Mouse (Mus musculus) lung, postnatal 14 days (tissue): ENCODE measurements around the gene Txnip.
"Not testable (repeated sequence)": the region's sequence is repeated elsewhere in the genome, so short reads cannot be mapped to it uniquely, and the experiment has no call there.

Experiments
- DNase-seq: peaks from one replicate; pipeline ENCODE4 v3.0.0; 2021

Gene Txnip

DNA sequence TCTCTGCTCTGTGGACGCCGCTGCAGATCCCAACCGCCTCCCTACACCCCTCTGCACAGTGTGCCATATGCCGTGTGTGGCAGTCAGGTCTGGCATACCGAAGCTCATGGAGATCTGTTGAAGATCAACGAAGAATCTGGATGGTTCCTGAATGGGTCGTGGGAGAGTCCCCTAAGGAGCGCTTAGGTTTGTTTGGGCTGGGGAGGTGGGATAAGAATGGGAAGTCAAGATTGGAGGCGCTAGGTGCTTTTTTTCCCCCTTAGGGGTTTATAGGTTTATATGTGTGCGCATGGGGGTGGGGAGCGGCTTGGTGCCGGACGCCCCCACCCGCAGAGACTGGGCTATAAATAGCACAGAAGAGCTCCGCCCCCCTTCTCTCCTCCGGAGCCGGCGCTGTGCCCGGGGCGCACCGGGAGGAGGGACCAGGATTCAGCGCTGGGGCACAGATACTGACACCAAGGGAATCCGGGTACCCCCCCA lies 38.5 kb downstream of the Txnip start, which contains the start of gene Ankrd34a:
Ankrd34a (plus strand) TSS at position 409 of the 480 bp plus-strand sequence.
- DNase-seq: peak; percentile 40

DNA sequence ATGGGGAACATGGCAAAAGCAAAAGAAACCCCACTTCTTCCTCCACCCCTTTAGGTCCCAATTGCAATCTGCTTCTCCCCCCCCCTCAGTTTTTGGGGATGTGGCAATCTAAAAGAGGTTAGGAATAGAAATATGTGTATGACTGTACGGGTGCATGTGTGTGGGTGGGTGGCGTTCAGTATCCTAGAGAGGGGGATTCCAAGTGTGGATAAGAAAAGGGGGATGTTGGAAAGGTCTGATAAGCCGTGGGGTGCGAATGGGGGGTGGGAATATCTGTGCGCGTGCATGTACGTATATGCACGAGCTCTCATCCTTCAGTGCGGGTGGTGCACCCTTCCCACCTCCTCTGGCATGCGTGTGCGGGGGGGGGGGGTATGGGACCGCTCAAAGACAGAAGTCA lies 39.1 kb downstream of the Txnip start:
- no peak for DNase-seq

DNA sequence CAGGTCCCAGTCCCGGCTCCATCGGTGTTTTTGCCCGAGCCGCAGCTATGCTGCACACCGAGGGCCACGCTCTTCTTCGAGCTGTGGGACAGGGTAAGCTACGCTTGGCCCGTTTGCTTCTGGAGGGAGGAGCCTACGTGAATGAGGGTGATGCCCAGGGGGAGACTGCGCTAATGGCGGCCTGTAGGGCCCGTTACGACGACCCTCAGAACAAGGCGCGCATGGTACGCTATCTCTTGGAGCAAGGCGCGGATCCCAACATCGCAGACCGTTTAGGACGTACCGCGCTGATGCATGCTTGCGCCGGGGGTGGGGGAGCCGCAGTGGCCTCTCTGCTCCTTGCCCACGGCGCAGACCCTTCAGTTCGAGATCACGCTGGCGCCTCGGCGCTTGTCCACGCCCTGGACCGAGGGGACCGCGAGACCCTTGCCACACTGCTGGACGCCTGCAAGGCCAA lies 39.7 kb downstream of the Txnip start:
- no peak for DNase-seq

DNA sequence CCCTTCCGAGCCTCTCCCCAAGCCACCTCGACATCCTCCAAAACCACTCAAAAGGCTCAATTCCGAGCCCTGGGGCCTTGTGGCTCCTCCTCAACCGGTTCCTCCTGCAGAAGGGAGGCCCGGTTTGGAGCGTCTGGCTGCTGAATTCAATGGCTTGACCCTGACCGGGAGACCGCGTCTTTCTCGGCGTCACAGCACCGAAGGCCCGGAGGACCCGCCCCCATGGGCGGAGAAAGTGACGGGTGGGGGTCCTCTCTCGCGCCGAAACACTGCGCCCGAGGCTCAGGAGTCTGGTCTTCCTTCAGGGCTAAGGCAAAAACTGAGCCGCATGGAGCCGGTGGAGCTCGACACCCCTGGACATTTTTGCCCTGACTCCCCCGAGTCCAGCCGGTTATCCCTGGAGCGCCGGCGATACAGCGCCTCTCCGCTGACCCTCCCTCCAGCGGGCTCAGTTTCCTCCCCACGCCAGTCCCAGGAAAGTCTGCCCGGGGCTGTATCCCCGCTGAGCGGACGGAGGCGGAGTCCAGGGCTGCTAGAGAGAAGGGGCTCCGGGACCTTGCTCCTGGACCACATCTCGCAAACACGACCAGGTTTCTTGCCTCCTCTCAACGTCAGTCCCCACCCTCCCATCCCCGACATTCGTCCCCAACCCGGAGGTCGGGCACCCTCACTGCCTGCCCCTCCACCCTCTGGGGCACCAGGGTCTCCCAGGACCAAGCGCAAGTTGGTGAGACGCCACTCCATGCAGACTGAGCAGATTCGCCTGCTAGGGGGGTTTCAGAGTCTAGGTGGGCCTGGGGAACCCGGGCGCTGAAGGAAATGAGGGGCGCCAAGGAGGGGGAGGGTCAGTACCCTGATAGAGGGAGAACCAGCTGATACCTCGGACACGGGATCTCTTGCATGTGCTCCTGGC lies 40.7 kb downstream of the Txnip start:
- DNase-seq: peak; percentile 63

DNA sequence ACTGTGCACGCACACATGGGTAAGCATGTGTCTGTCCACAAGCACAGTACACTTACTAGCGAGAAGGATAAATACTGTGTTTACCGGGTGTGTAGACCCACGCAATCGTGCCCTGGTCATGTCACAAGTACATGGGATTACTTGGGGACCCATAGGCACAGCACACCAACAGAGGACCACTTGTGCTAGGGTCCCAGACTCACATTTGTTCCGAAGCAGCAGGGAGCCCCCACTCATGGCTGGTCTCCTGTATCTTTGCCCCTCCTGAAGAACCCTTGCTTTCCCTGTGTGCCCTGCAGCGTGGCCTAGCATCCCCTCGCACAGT lies 41.3 kb downstream of the Txnip start:
- DNase-seq: no peak

DNA sequence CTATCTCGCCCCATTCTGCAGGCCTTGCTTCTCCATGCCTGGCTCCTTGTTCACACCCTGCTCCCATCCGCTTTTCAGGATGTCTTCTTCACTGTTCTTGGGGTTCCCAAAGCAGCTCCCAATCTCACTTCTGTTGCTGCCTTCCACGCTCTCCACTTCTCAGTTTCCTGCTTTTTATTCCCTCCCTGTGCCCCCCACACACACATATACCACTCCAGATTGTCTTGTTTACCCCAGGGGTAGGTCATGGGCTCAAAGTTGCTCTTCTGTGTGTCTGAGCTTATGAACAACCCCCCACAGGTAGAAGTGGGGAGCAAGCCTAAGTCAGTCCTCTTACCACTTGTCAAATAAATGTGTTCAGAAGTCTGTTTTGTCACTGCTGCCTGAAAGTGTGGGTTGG lies 41.7 kb downstream of the Txnip start:
- no peak for DNase-seq

DNA sequence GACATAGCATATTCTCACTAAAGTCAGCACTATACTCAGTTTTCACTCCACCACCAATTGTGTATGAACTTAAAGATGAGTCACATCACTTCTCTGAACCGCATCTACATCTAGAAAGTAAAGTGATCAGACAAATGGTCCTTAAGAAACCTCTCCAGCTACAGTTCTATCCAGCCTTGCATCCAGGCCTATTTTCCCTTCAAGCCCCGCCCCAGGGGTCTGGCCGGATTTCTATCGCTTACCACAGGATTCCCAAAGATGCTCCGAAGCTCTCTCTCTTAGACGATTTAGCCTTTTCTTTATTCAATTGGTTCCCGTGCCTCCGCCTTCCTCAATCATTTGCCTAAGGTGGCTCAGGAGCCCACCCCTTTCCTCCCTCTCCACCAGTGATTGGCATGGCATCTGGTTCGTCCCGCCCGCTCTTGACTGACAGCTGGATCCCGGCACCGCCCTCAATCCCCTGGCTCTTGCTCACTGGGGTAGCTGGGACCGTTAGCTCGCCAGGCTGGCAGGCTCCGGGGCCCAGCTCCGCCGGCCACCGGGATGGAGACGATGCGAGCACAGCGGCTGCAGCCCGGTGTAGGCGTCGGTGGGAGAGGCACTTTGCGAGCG lies 43.0 kb downstream of the Txnip start, which contains the start of gene Lix1l:
Lix1l (plus strand) TSS at position 511 of the 612 bp plus-strand sequence.
- DNase-seq: peak; percentile 91

DNA sequence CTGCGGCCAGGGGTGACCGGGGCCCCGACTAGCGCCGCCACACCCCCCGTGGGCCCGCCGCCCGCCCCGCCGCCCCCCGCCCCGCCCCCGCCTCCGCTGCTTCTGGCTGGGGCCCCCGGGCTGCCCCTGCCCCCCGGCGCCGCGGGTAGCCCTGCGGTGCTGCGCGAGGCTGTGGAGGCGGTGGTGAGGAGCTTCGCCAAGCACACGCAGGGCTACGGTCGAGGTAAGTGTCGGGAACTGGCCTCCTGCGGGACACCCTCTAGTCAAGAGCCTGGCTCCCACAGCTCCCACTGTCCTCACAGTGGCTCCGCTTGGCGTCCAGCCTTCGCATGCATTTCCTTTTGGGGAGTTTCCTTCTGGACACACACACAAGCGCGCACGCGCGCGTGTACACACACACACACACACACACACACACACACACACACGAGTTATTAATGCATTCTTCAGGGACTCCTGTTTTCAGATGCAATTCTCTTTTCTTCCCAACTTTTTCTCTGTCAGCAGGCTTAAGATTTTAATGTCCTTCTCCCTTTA lies 43.6 kb downstream of the Txnip start:
- peak; percentile 75 for DNase-seq

DNA sequence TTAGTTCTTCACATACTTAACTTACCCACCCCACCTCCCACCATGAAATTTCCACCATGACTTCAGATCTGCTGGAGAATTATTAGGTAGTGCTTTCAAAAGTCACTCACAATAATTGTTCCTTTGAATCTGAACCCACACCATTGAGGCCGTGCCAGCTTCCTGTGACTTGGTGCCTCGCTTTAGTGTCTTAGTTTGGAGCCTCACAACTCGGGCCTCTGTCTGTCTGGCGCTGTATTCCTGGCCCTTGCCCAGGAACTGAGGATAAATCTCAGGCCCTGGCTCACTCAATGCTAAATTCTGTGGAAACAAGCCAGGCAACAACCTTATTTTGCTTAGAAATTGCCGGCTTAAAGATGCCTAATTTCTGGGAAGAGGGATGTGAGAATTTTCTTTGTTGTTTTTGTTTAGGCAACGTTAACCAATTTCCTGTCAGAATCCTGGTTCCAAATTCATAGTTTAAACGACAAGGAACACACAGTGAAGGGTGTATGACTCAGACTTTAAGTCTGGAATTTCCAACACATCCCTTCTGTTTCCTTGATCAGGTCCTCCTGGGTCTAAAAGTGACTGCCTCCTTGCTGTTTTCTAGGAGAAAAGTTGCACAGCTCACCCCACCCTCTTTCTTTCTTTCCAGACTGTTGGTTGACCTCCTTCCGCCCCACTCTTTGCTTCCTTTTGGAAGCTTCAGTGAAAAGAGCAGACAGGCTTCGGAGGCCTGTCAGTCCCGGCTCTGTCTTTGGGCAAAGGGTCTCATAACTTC lies 44.4 kb downstream of the Txnip start:
- peak; percentile 49 for DNase-seq

DNA sequence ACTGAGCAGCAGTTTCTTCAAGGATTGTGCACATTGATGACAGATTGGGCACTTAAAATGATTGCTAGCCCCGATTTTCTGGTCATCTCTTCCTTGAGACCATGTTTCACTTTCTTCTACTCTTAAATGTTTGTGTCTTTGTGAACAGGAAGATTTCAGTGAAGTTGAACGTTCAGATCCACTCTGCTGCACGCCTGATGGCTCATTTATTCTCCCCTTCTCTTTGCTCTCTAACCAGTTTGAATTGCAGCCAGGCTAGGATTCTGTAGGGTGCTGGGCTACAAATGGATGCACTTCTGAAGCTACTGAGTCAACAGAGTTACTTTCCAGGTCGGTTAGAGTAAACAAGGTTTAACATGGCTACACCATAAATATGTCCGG lies 44.9 kb downstream of the Txnip start:
- DNase-seq: no peak

DNA sequence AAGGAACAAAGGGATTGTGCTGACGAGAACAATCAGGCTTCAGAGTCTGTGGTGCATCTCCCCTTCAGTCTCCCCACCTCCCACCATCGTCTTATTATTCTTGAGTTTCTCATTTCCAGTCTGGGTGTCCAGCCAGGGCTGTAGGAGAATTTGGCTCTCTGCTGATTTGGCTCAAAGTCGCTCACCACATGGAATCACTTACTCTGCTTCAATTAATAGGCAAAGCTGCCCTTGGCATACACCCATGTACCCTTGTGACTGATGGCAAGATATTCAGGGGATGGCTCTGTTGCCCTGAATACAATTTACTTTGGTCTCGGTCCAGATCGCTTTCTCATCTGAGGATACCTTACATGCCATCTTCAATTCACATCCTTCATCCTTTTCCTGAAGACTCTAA lies 45.6 kb downstream of the Txnip start:
- DNase-seq: no peak

DNA sequence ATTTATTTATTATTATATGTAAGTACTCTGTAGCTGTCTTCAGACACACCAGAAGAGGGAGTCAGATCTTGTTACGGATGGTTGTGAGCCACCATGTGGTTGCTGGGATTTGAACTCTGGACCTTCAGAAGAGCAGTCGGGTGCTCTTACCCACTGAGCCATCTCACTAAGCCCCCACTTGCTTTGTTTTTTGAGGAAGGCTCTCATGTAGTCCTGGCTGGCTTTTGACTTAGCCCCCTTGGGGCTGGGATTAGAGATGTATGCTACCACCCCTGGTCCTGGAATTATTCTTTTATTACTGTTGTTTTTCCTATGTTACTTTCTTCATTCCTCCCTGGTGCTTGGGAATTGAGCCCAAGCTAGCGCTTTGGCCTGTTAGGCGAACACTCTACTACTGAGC lies 48.2 kb downstream of the Txnip start:
- not testable (repeated sequence) for DNase-seq

DNA sequence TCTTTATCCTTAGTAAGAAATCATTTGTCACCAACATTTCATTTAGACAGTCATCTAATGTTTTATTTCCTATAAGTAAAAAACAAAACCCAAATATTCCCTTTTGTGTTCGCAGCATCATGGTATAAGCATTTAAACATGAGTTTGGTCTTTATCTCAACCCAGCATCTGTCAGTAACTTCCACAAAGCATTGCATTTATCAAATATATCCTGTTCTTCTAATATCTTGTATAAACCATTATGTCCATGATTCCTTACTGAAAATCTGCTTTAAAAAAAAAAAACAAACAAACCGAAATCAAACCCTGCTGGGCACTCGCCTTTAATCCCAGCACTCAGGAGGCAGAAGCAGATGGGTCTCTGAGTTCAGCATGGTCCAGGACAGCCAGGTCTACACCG lies 48.9 kb downstream of the Txnip start:
- no peak for DNase-seq
